Mouse (Mus musculus) ES-E14 (cell line): ENCODE measurements at regions not wholly inside any gene's neighbourhood (a gene's known extent, or its start where the extent isn't known, plus 50 kb on each side); places are given as distances from the start of the nearest gene placed in this dataset.

Source experiments
- CHD2 ChIP-seq: IDR thresholded peaks from 2 replicates; pipeline ENCODE4 v1.6.1; 2014; ENCODE audit warnings: mild to moderate bottlenecking, low read depth, low read length, inconsistent platforms
- HCFC1 ChIP-seq: IDR thresholded peaks from 2 replicates; pipeline ENCODE4 v1.6.1; 2012; ENCODE audit warnings: low read length, inconsistent platforms, borderline replicate concordance; ENCODE audit not compliant: insufficient read depth
- ZNF384 ChIP-seq: IDR thresholded peaks from 2 replicates; pipeline ENCODE4 v1.6.1; 2012; ENCODE audit warnings: low read depth, low read length, inconsistent platforms

- no peak for TF ChIP-seq ZNF384
- no peak for TF ChIP-seq CHD2
- TF ChIP-seq HCFC1 = no peak
Measured at GRCm38 (mm10) chr10:36924161-36924560, 50.2 kb upstream of the Hdac2 start.
